Mouse (Mus musculus) MEL (cell line): ENCODE data around the gene Tnk2. TPM values are rescaled to one million over a fixed set of nuclear protein-coding genes. Genes with fewer than 3 reads are reported as not detected.

Experiments
- DNase-seq: peaks from one replicate; pipeline ENCODE4 v3.0.0; 2011; ENCODE audit warnings: low read depth, low spot score
- H3K27ac ChIP-seq: 2 replicates; pipeline ENCODE4 v1.5.1; 2012; ENCODE audit warnings: low read depth, mild to moderate bottlenecking, control low read depth, low read length, moderate library complexity; ENCODE audit not compliant: control insufficient read depth
- H3K27me3 ChIP-seq, 2 experiments: fragments of 150-350 bp in 1 of 2; sonication (generic) in 1 of 2; 2 replicates each; pipeline ENCODE4 v1.6.1; 2012; ENCODE audit warnings: low read length in 2 of 2, mild to moderate bottlenecking in 2 of 2, improper control_type of control experiment in 1 of 2, moderate library complexity in 1 of 2; ENCODE audit not compliant: insufficient read depth in 2 of 2, control insufficient read depth in 1 of 2
- H3K36me3 ChIP-seq, 2 experiments: 2 replicates each; pipeline ENCODE4 v1.6.1; 2012 to 2014; ENCODE audit warnings: low read length in 2 of 2, improper control_type of control experiment in 1 of 2, inconsistent platforms in 1 of 2, mild to moderate bottlenecking in 1 of 2; ENCODE audit not compliant: insufficient read depth in 2 of 2, control insufficient read depth in 1 of 2
- H3K4me1 ChIP-seq, 2 experiments: fragments of 150-350 bp in 1 of 2; sonication (generic) in 1 of 2; 2 replicates each; pipeline ENCODE4 v1.6.1; 2012; ENCODE audit warnings: low read length in 2 of 2, improper control_type of control experiment in 1 of 2, mild to moderate bottlenecking in 1 of 2; ENCODE audit not compliant: insufficient read depth in 2 of 2, control insufficient read depth in 1 of 2
- H3K4me3 ChIP-seq, 2 experiments: fragments of 150-350 bp in 1 of 2; sonication (generic) in 1 of 2; 2 replicates each; pipeline ENCODE4 v1.5.1; 2012; ENCODE audit warnings: low read depth in 2 of 2, low read length in 2 of 2, mild to moderate bottlenecking in 2 of 2, moderate library complexity in 2 of 2, control low read depth in 1 of 2, improper control_type of control experiment in 1 of 2; ENCODE audit not compliant: control insufficient read depth in 1 of 2, insufficient read depth in 1 of 2
- H3K79me2 ChIP-seq: 2 replicates; pipeline ENCODE4 v1.6.1; 2012; ENCODE audit warnings: mild to moderate bottlenecking, low read length, moderate library complexity; ENCODE audit not compliant: control insufficient read depth, poor library complexity, insufficient read depth
- H3K9ac ChIP-seq: 2 replicates; pipeline ENCODE4 v1.6.1; 2012; ENCODE audit warnings: low read depth, mild to moderate bottlenecking, control low read depth, low read length, moderate library complexity; ENCODE audit not compliant: control insufficient read depth, poor library complexity, severe bottlenecking
- H3K9me3 ChIP-seq: fragments of 150-350 bp; sonication (generic); replicated peaks from 2 replicates; pipeline ENCODE4 v1.6.1; 2012; ENCODE audit warnings: mild to moderate bottlenecking, low read length, improper control_type of control experiment, moderate library complexity; ENCODE audit not compliant: insufficient read depth
- BHLHE40 ChIP-seq: IDR thresholded peaks from 2 replicates; pipeline ENCODE4 v1.6.1; 2012; ENCODE audit warnings: low read depth, mild to moderate bottlenecking, inconsistent platforms, low read length, improper control_type of control experiment, borderline replicate concordance
- CHD1 ChIP-seq: IDR thresholded peaks from 2 replicates; pipeline ENCODE4 v1.6.1; 2012; ENCODE audit warnings: low read depth, mild to moderate bottlenecking, inconsistent platforms, low read length, improper control_type of control experiment
- CTCF ChIP-seq, 3 experiments: IDR thresholded peaks in 2 of 3; conservative IDR thresholded peaks in 1 of 3; 2 replicates each; pipeline ENCODE4 v1.5.1; 2011 to 2012; ENCODE audit warnings: low read length in 3 of 3, low read depth in 2 of 3, mild to moderate bottlenecking in 2 of 3, improper control_type of control experiment in 1 of 3, inconsistent platforms in 1 of 3, mixed read lengths in 1 of 3, moderate library complexity in 1 of 3; ENCODE audit not compliant: control insufficient read depth in 1 of 3, insufficient read depth in 1 of 3, poor library complexity in 1 of 3, severe bottlenecking in 1 of 3
- ELF1 ChIP-seq: IDR thresholded peaks from 2 replicates; pipeline ENCODE4 v1.6.1; 2014; ENCODE audit warnings: low read depth, mild to moderate bottlenecking, inconsistent platforms, low read length, improper control_type of control experiment, moderate library complexity
- ETS1 ChIP-seq: IDR thresholded peaks from 2 replicates; pipeline ENCODE4 v1.6.1; 2012; ENCODE audit warnings: low read depth, mild to moderate bottlenecking, inconsistent platforms, low read length, improper control_type of control experiment, moderate library complexity
- MAX ChIP-seq: IDR thresholded peaks from 2 replicates; pipeline ENCODE4 v1.6.1; 2011; ENCODE audit warnings: low read length, improper control_type of control experiment
- MAZ ChIP-seq: IDR thresholded peaks from 2 replicates; pipeline ENCODE4 v1.6.1; 2012; ENCODE audit warnings: low read depth, mild to moderate bottlenecking, inconsistent platforms, low read length, improper control_type of control experiment
- MEF2A ChIP-seq: IDR thresholded peaks from 2 replicates; pipeline ENCODE4 v1.6.1; 2014; ENCODE audit warnings: low read depth, mild to moderate bottlenecking, inconsistent platforms, low read length, improper control_type of control experiment; ENCODE audit not compliant: poor library complexity, insufficient replicate concordance, severe bottlenecking; ENCODE audit errors: extremely low read depth
- RAD21 ChIP-seq: IDR thresholded peaks from 2 replicates; pipeline ENCODE4 v1.6.1; 2011; ENCODE audit warnings: mild to moderate bottlenecking, low read depth, low read length, improper control_type of control experiment
- SMC3 ChIP-seq: IDR thresholded peaks from 2 replicates; pipeline ENCODE4 v1.6.1; 2011; ENCODE audit warnings: low read depth, low read length, improper control_type of control experiment
- ZNF384 ChIP-seq: IDR thresholded peaks from 2 replicates; pipeline ENCODE4 v1.6.1; 2012; ENCODE audit warnings: low read depth, mild to moderate bottlenecking, inconsistent platforms, low read length, improper control_type of control experiment
- polyA plus RNA-seq, 2 experiments: library from polyadenylated mRNA; stranded (reverse) in 1 of 2; unstranded in 1 of 2; fragments of >175 nt in 1 of 2; fragments of >200 nt in 1 of 2; gene quantifications; 2 replicates each; pipeline versions ENCODE4 v1.2.1 to v1.2.4; 2012; ENCODE audit warnings: low replicate concordance in 2 of 2, low read depth in 1 of 2; ENCODE audit not compliant: insufficient read length in 2 of 2, insufficient read depth in 1 of 2, missing spikeins in 1 of 2
- total RNA-seq: library from RNA; depleted of rRNA; stranded (reverse); fragments of 300-350 nt; gene quantifications from 2 replicates; pipeline ENCODE4 v1.2.3, GENCODE M21; 2012

Gene Tnk2
- total and polyA plus RNA-seq, 3 experiments, result 34.8 to 77.0 TPM; not detected in 1

DNA sequence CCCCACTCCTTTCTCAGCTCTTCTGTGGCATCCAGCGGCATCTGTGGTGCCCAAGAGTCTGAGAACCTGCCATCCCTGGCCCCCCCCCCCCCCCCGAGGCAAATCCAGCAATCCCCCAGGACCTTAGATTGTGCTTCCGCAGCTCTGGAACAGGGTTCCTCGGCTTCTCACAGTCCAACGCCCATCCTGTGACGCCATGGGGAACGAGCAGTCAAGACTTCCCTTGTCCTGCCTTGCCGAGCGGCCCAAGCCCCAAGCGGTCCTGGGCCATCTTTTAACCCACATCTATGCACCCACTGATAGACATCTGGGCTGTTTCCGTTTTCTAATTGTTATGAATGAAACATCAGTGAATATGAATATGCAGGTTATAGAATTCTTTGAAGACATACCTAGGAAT, 68.5 kb downstream of the Tnk2 start:
- H3K27ac ChIP-seq, result no peak overlapping the region
- H3K9me3 ChIP-seq, result no peaks in the 10 kb centered on the region
- H3K4me3 ChIP-seq, result no peak overlapping the region
- H3K27me3 ChIP-seq, result peaks cover 2% of the 10 kb centered on the region in 2 experiments; a peak in 1 of 4 replicates
- H3K79me2 ChIP-seq, result no peaks in the 10 kb centered on the region
- TF ChIP-seq ELF1, result no peak
- TF ChIP-seq BHLHE40, result no peak
- TF ChIP-seq, all 39 proteins: peak for 0
- Histone ChIP-seq H3K4me1 (no peaks in the 10 kb centered on the region), H3K9ac (no peak overlapping the region), H3K36me3 (no peaks in the 10 kb centered on the region)
- no peak for DNase-seq

GRCm38 (mm10) chr16:32713556-32713955, 69.9 kb downstream of the Tnk2 start:
- no peaks in the 10 kb centered on the region for H3K79me2 ChIP-seq
- no peak for DNase-seq
- H3K9ac ChIP-seq, result no peak overlapping the region
- H3K27ac ChIP-seq, result no peak overlapping the region
- H3K4me3 ChIP-seq, result no peak overlapping the region
- peaks cover 2% of the 10 kb centered on the region in 2 experiments; a peak in 1 of 4 replicates for H3K27me3 ChIP-seq
- TF ChIP-seq MEF2A, result no peak
- no peak for TF ChIP-seq MAZ
- TF ChIP-seq MAX, result no peak
- TF ChIP-seq ZNF384, result no peak
- no peak for TF ChIP-seq RAD21
- TF ChIP-seq, all 39 proteins: peak for 0
- no peaks in the 10 kb centered on the region for H3K36me3 ChIP-seq
- no peaks in the 10 kb centered on the region for H3K9me3 ChIP-seq
- H3K4me1 ChIP-seq, result no peaks in the 10 kb centered on the region

DNA sequence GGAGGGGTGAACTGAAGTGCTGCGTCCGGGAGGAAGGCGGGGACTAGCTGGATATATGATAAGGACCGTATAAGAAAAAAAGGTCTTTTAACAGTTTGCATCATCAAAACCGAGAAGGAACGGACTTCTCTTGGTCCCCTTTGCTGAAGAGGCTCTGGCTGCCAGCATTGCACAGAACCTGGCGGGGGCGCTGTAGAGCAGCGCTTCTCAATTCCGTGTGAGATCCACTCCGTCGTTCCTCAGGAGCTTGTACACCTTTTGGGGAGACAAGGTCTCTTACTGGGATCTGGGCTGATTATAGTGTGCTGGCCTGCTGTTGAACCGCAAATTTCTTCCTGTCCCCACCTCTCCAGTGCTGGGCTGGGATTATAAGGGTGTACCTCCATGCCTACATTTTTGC, 71.7 kb downstream of the Tnk2 start:
- H3K4me3 ChIP-seq, result peak overlapping the region; percentile 33; a peak in 3 of 4 replicates
- no peaks in the 10 kb centered on the region for H3K4me1 ChIP-seq
- no peaks in the 10 kb centered on the region for H3K36me3 ChIP-seq
- no peaks in the 10 kb centered on the region for H3K79me2 ChIP-seq
- TF ChIP-seq MEF2A, result no peak
- no peak for TF ChIP-seq CHD1
- TF ChIP-seq CTCF (IDR thresholded peaks at IDR 0.05 in 2 of 3, conservative IDR thresholded peaks at IDR 0.05 in 1 of 3; ENCODE audit: control insufficient read depth in 1 of 3, insufficient read depth in 1 of 3, low read depth in 2 of 3, low read length in 3 of 3, poor library complexity in 1 of 3, severe bottlenecking in 1 of 3), result peak; percentile 84 to 97 (median 88)
- TF ChIP-seq RAD21, result peak; percentile 42
- peak; percentile 46 for TF ChIP-seq SMC3
- TF ChIP-seq ETS1, result no peak
- no peaks in the 10 kb centered on the region for H3K9me3 ChIP-seq
- DNase-seq, result peak; percentile 77
- H3K27me3 ChIP-seq, result peaks cover 2% of the 10 kb centered on the region in 2 experiments; a peak in 1 of 4 replicates
- H3K9ac ChIP-seq, result peak overlapping the region; percentile 25; the same call in 1 of the 2 replicates
- no peak overlapping the region for H3K27ac ChIP-seq
